Mouse (Mus musculus): Measurements from ENCODE around the gene Ppfia4. TPM values are rescaled to one million over a fixed set of nuclear protein-coding genes. Genes with fewer than 3 reads are reported as not detected.
"Not testable (repeated sequence)": the region's sequence is repeated elsewhere in the genome, so short reads cannot be mapped to it uniquely, and the experiment has no call there.

Ppfia4 gene
- total RNA-seq, 2 experiments from 2014 or later: 55.0 to 61.6 TPM

DNA sequence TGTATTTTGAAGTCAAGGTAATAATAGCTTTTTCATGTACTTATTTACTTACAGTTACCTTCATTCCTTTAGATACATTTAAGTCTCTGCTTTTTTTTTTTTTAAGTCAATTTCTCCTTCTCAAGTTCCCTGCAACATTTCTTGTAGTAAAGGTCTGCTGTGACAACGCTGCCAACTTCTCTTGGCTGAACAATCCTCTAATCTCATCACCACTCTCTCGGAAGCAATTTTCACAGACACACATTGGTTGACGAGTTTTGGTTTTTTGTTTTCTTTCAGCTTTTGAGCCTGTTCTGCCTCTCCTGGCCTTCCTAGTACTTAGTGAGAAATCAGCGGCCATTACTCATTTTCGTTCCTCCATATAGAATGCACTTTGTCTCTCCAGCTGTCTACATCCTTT lies 52.6 kb downstream of the Ppfia4 start:
- intact Hi-C loops (cut with DNase I): no loop called here
- DNase-seq (ENCODE audit: low spot score in 2 of 2): no peak

DNA sequence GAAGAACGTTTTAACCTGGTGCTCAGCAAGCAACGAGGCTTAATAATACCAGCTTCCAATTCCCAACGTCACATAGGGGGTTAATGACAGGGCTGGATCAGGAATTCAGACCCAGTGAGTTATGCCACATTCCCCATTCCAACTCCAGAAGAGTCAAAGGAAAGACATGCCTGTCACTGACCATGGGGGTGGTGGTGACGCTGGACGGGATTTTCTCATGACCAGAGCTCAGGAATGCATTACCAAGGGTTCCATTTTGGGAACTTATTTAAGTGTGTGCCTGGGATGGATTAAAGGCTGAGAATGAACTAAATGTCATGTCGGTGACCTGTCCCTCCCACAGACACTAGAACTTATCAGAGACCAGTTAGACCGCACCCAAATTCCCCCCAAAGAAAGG lies 55.9 kb downstream of the Ppfia4 start:
- intact Hi-C loops (cut with DNase I): no loop called here
- DNase-seq (ENCODE audit: low spot score in 2 of 2): no peak

- DNase-seq (ENCODE audit: low spot score in 2 of 2): no peak
Observed at GRCm38 (mm10) chr1:134275616-134276464, 56.9 kb downstream of the Ppfia4 start.

GRCm38 (mm10) chr1:134274483-134274920 lies 58.2 kb downstream of the Ppfia4 start:
- intact Hi-C loops (cut with DNase I): no loop called here
- no peak for DNase-seq (ENCODE audit: low spot score in 2 of 2)

More at GRCm38 (mm10) chr1:134275616-134276464, 56.9 kb downstream of the Ppfia4 start:
- intact Hi-C loops (cut with DNase I): no loop called here

GRCm38 (mm10) chr1:134273493-134274395 lies 59.0 kb downstream of the Ppfia4 start:
- DNase-seq (ENCODE audit: low spot score in 2 of 2): peak; percentile 51 to 59
- intact Hi-C loops (cut with DNase I): no loop called here

GRCm38 (mm10) chr1:134272754-134273250 lies 59.9 kb downstream of the Ppfia4 start:
- DNase-seq (ENCODE audit: low spot score in 2 of 2): no peak
- intact Hi-C loops (cut with DNase I): no loop called here

DNA sequence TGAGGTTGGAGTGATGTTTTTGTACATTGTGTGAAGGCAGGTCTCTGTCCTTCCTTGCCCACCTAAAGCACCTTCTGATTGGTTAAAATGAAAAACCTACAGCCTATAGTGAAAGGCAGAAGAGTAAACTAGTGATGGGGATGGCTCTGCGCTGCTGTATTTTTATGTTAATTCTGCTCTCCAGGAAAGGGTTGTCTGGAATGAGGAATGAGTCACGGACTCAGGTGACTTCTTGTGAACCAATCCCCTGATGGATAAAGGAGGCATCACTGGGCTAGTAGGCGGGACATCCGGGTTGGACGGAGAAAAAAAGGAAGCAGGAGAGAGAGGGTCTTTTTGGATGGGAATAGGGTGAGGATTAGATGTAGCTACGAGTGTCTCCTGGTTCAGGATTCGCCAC lies 62.7 kb downstream of the Ppfia4 start:
- intact Hi-C loops (cut with DNase I): no loop called here
- no peak for DNase-seq (ENCODE audit: low spot score in 2 of 2)

GRCm38 (mm10) chr1:134265797-134266196 lies 66.9 kb downstream of the Ppfia4 start:
- intact Hi-C loops (cut with DNase I): no loop called here

GRCm38 (mm10) chr1:134264341-134264740 lies 68.4 kb downstream of the Ppfia4 start:
- intact Hi-C loops (cut with DNase I): no loop called here
- DNase-seq (ENCODE audit: low spot score in 2 of 2): no peak

More at GRCm38 (mm10) chr1:134265797-134266196, 66.9 kb downstream of the Ppfia4 start:
- DNase-seq (ENCODE audit: low spot score in 2 of 2): no peak

- intact Hi-C loops (cut with DNase I); DNase-seq (ENCODE audit: low spot score in 2 of 2): not testable (repeated sequence)
Observed at GRCm38 (mm10) chr1:134249681-134250080, 83.0 kb downstream of the Ppfia4 start.

Other genes starting within 250 kb of the Ppfia4 start
- under 1 TPM; 0.38 to 0.42 TPM for gene Chit1, start 221.7 kb downstream of the Ppfia4 start, total RNA-seq (2021)
- 1 to 10 TPM; 5.9 to 6.9 TPM for gene Chil1, start 150.8 kb downstream of the Ppfia4 start, total RNA-seq (2021)
- gene Mybph, start 139.5 kb downstream of the Ppfia4 start, total RNA-seq (2021): not detected
- 100 to 1,000 TPM; 169 to 185 TPM for gene Adora1, start 97.5 kb downstream of the Ppfia4 start, total RNA-seq (2021)
- gene Myog, start 42.9 kb downstream of the Ppfia4 start, total RNA-seq (2021): not detected
- gene Tmem183a, start 29.1 kb upstream of the Ppfia4 start, total RNA-seq (2021): 10 to 100 TPM; 67.6 to 95.0 TPM
- not detected for gene 4933406M09Rik, start 53.0 kb upstream of the Ppfia4 start, total RNA-seq (2021)
- 10 to 100 TPM; 15.9 TPM for gene Cyb5r1, start 72.6 kb upstream of the Ppfia4 start, total RNA-seq (2021)
- 10 to 100 TPM; 63.4 to 66.2 TPM for gene Adipor1, start 82.5 kb upstream of the Ppfia4 start, total RNA-seq (2021)
- 10 to 100 TPM; 35.4 to 37.1 TPM for gene Klhl12, start 122.6 kb upstream of the Ppfia4 start, total RNA-seq (2021)
- 10 to 100 TPM; 30.1 to 32.3 TPM for gene Rabif, start 161.7 kb upstream of the Ppfia4 start, total RNA-seq (2021)
- not detected for gene Mgat4e, start 216.8 kb upstream of the Ppfia4 start, total RNA-seq (2021)
- 10 to 100 TPM; 59.0 to 63.2 TPM for gene Kdm5b, start 227.2 kb upstream of the Ppfia4 start, total RNA-seq (2021)

All from left cerebral cortex, postnatal 14 days (tissue).